Mouse (Mus musculus): ENCODE results near the gene Calm5. TPM values are rescaled to one million over a fixed set of nuclear protein-coding genes. Genes with fewer than 3 reads are reported as not detected.

The Calm5 gene
- total and polyA plus RNA-seq, 2 experiments = not detected

DNA sequence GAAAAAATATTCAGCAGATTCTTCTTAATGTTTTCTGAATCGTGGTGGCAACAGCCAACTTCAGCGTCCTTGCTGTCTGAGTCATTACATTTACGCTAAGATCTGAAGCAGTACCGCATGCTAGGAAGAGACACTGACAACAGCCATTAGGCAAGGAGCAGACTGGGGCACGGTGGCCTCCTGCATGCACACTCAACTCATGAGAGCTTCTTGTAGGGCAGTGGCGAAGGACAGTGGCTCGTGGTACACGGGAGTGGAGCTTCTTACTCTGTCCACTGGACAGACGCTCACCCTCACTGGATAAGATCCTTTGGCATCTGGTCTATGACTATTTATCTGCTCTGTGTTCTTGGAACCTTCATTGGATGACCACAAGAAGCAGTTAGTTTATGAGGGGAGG is 45.3 kb downstream of the Calm5 start:
- TF ChIP-seq CTCF (IDR thresholded peaks at IDR 0.05; ENCODE audit: low read depth, low read length) (no peak), POLR2A (IDR thresholded peaks at IDR 0.05; ENCODE audit: extremely low read depth, insufficient read depth, low read length) (no peak)

More for the DNA sequence above, 45.3 kb downstream of the Calm5 start:
- H3K9ac ChIP-seq (ENCODE audit: low read depth, low read length) = no peak overlapping the region
- H3K79me2 ChIP-seq (ENCODE audit: control insufficient read depth, insufficient read depth, low read length) = no peaks in the 10 kb centered on the region
- 93% methylated on average over 9 of the region's 9 CpGs for WGBS
- H3K27ac ChIP-seq (replicated peaks; ENCODE audit: insufficient read depth, low read depth, low read length) = no peak overlapping the region
- DNase-seq (ENCODE audit: extremely low read depth, low read depth, low spot score) = no peak
- no peak overlapping the region for H3K4me3 ChIP-seq (ENCODE audit: insufficient read depth, low read depth, low read length)
- H3K36me3 ChIP-seq (ENCODE audit: control insufficient read depth, insufficient read depth, low read length) = no peaks in the 10 kb centered on the region
- H3K4me1 ChIP-seq (ENCODE audit: control insufficient read depth, insufficient read depth, low read length) = peaks cover 5% of the 10 kb centered on the region; the same call in 1 of the 2 replicates
- no peaks in the 10 kb centered on the region for H3K27me3 ChIP-seq (ENCODE audit: control insufficient read depth, insufficient read depth, low read length)

Other genes starting within 250 kb of the Calm5 start
- gene Fam208b, start 243.1 kb upstream of the Calm5 start, total RNA-seq (2014; rRNA removed) = 10.8 and 12.2 TPM in 2 replicates
- gene Fam208b, start 243.1 kb upstream of the Calm5 start, polyA plus RNA-seq (2012; rRNA removed) = 0.90 and 1.5 TPM in 2 replicates
- 14.7 and 19.0 TPM in 2 replicates for gene Asb13, start 220.1 kb upstream of the Calm5 start, total RNA-seq (2014; rRNA removed)
- gene Asb13, start 220.1 kb upstream of the Calm5 start, polyA plus RNA-seq (2012; rRNA removed) = 34.9 and 35.2 TPM in 2 replicates
- gene Calml3, start 49.9 kb upstream of the Calm5 start, total RNA-seq (2014; rRNA removed) = not detected in 2 replicates
- not detected in 2 replicates for gene Calml3, start 49.9 kb upstream of the Calm5 start, polyA plus RNA-seq (2012; rRNA removed)
- gene Calm4, start 16.4 kb upstream of the Calm5 start, total RNA-seq (2014; rRNA removed) = not detected in 2 replicates
- gene Calm4, start 16.4 kb upstream of the Calm5 start, polyA plus RNA-seq (2012; rRNA removed) = not detected in 2 replicates
- 20.5 and 26.3 TPM in 2 replicates for gene Net1, start 64.0 kb downstream of the Calm5 start, total RNA-seq (2014; rRNA removed)
- 17.1 and 18.4 TPM in 2 replicates for gene Net1, start 64.0 kb downstream of the Calm5 start, polyA plus RNA-seq (2012; rRNA removed)
- not detected in 2 replicates for gene Tubal3, start 64.1 kb downstream of the Calm5 start, total RNA-seq (2014; rRNA removed)
- not detected in 2 replicates for gene Tubal3, start 64.1 kb downstream of the Calm5 start, polyA plus RNA-seq (2012; rRNA removed)
- gene Ucn3, start 91.2 kb downstream of the Calm5 start, total RNA-seq (2014; rRNA removed) = not detected in 2 replicates
- not detected in 2 replicates for gene Ucn3, start 91.2 kb downstream of the Calm5 start, polyA plus RNA-seq (2012; rRNA removed)
- 559 and 727 TPM in 2 replicates for gene Akr1c14, start 194.8 kb downstream of the Calm5 start, total RNA-seq (2014; rRNA removed)
- 72.5 and 77.5 TPM in 2 replicates for gene Akr1c14, start 194.8 kb downstream of the Calm5 start, polyA plus RNA-seq (2012; rRNA removed)

Data from liver, adult 2 months (tissue).